Mouse (Mus musculus) E14TG2a.4 (cell line): ENCODE results near the gene Pnliprp2.

Experiments
- H3K27me3 ChIP-seq: 2 replicates; pipeline ENCODE4 v1.6.1; 2014; ENCODE audit warnings: low read length, control low read depth; ENCODE audit not compliant: insufficient read depth
- H3K36me3 ChIP-seq: 2 replicates; pipeline ENCODE4 v1.6.1; 2014; ENCODE audit warnings: low read length, control low read depth; ENCODE audit not compliant: insufficient read depth
- H3K4me1 ChIP-seq: replicated peaks from 2 replicates; pipeline ENCODE4 v1.6.1; 2014; ENCODE audit warnings: low read depth, low read length, control low read depth
- H3K4me3 ChIP-seq: replicated peaks from 2 replicates; pipeline ENCODE4 v1.5.1; 2014; ENCODE audit warnings: mild to moderate bottlenecking, low read length
- H3K9me3 ChIP-seq: 2 replicates; pipeline ENCODE4 v1.6.1; 2014; ENCODE audit warnings: low read length, control low read depth
- CTCF ChIP-seq: conservative IDR thresholded peaks from 2 replicates; pipeline ENCODE4 v1.5.1; 2014; ENCODE audit warnings: low read length
- NANOG ChIP-seq: IDR thresholded peaks from 2 replicates; pipeline ENCODE4 v1.6.1; 2014; ENCODE audit warnings: borderline replicate concordance, low read length, mixed read lengths
- POU5F1 ChIP-seq: IDR thresholded peaks from 2 replicates; pipeline ENCODE4 v1.6.1; 2014; ENCODE audit warnings: low read length, borderline replicate concordance

Pnliprp2 gene

DNA sequence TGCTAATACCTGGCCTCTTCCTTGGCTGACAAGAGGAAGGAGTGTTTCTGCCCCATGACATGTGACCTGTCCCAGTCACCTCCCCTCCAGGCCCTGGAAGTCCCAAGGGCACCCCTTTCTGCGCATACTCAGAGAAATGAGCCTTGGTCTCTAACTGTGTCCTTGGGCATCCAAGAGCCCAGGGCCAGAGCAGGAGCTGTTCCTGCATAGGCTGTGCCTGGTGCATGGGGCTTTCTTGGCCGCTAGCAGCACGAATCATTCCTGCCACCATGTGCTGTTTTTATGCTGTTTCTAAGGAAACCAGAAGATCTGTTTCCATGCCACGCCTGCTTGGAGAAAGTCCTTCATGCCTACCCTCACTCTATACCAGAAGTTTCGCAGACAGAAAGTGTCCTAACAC lies 51.0 kb downstream of the Pnliprp2 start:
- H3K36me3 ChIP-seq, result no peaks in the 10 kb centered on the region
- H3K4me1 ChIP-seq, result peaks cover 3% of the 10 kb centered on the region; the same call in 1 of the 2 replicates
- H3K4me3 ChIP-seq, result no peak overlapping the region
- TF ChIP-seq NANOG (no peak), CTCF (no peak)
- H3K9me3 ChIP-seq, result no peaks in the 10 kb centered on the region
- no peaks in the 10 kb centered on the region; the same call in 1 of the 2 replicates for H3K27me3 ChIP-seq

DNA sequence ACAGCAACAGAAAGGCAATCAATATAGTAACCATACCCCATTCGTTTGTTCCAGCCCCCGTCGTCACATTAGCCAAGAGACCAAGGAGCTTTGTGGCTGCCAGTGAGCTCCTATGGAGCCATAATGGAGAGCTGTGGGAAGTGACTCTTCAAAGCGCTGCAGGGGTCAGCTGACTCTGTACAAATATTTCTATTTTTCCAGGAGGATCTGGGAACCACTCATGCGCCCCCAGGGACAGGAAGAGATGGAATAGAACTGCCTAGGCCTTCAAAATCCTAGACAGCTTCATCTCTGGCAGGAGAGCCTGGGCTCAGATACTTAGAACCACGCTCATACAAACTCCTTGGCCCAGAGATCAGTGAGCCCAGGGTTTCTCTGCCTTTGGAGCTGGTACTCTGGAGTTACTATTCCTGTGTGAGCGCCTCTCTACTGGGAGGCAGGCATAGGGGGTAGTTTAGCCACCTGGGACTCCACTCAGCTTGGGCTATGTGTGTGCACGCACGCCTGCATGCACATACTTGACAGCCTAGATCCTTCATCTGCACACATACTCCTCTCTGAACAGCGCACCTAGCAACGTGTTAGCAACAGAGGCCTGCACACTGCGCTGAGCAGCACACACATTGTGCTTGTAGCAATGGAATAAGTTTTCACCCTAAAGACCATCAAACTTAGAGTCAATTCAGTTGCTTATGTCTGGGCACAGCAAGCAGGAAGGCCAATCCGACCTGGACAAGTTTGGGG lies 55.8 kb downstream of the Pnliprp2 start:
- no peaks in the 10 kb centered on the region for H3K9me3 ChIP-seq
- H3K4me3 ChIP-seq, result no peak overlapping the region
- TF ChIP-seq NANOG, result no peak
- TF ChIP-seq POU5F1, result no peak
- TF ChIP-seq CTCF, result no peak
- H3K36me3 ChIP-seq, result no peaks in the 10 kb centered on the region
- no peaks in the 10 kb centered on the region for H3K27me3 ChIP-seq
- peaks cover 19% of the 10 kb centered on the region for H3K4me1 ChIP-seq

DNA sequence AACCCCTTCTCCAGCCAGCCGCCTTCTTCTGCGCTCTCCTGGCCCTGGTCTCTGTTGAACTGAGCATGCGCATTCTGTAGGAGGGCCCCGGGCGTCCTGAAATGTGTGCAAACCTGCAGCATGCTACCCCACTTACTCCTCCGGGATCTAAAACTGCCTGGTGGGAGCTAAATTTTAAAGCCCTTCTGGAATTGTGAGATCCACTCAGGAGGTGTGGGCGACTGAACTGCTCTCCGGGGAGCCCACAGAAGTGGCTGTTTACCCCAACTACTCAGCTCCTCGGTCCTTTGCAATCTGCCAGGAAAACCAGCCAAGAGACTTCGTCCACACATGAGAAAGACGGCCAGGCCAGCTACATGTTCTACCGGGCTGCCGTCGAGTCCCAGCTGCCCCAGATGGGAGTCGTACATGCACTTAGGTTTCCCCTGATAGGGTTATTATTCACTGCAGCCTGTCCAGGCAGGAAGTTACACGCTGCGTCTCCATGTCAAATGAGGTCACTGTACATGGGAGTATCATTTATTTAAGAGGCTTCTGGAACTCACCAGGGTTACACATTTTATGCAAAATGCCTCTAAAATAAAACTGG lies 57.0 kb downstream of the Pnliprp2 start:
- TF ChIP-seq NANOG, result no peak
- TF ChIP-seq CTCF, result no peak
- no peak for TF ChIP-seq POU5F1
- peaks cover 19% of the 10 kb centered on the region for H3K4me1 ChIP-seq
- no peaks in the 10 kb centered on the region for H3K27me3 ChIP-seq
- no peaks in the 10 kb centered on the region for H3K36me3 ChIP-seq
- no peak overlapping the region for H3K4me3 ChIP-seq
- no peaks in the 10 kb centered on the region for H3K9me3 ChIP-seq

DNA sequence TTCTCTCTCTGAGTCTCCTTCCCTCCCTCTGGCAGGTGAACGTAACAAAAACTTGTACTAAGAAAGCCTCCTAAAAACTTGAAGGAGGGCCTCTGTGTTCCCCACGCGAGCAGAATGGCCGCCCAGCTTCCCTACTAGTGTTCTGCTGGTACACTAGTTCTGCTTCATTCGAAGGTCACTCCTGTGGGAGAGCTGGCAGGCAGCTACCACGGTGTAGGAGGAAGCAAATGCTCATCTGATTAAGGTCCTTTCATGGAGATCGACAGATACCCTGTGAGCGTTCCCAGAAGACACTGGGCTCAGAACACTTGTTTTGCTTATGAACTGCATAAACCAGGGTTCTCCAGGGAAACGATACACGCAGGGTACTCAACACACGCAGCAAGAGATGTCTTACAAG lies 57.9 kb downstream of the Pnliprp2 start:
- Histone ChIP-seq H3K36me3 (no peaks in the 10 kb centered on the region), H3K4me3 (no peak overlapping the region), H3K27me3 (no peaks in the 10 kb centered on the region), H3K4me1 (peaks cover 19% of the 10 kb centered on the region), H3K9me3 (no peaks in the 10 kb centered on the region)
- TF ChIP-seq POU5F1 (no peak), CTCF (no peak), NANOG (no peak)

DNA sequence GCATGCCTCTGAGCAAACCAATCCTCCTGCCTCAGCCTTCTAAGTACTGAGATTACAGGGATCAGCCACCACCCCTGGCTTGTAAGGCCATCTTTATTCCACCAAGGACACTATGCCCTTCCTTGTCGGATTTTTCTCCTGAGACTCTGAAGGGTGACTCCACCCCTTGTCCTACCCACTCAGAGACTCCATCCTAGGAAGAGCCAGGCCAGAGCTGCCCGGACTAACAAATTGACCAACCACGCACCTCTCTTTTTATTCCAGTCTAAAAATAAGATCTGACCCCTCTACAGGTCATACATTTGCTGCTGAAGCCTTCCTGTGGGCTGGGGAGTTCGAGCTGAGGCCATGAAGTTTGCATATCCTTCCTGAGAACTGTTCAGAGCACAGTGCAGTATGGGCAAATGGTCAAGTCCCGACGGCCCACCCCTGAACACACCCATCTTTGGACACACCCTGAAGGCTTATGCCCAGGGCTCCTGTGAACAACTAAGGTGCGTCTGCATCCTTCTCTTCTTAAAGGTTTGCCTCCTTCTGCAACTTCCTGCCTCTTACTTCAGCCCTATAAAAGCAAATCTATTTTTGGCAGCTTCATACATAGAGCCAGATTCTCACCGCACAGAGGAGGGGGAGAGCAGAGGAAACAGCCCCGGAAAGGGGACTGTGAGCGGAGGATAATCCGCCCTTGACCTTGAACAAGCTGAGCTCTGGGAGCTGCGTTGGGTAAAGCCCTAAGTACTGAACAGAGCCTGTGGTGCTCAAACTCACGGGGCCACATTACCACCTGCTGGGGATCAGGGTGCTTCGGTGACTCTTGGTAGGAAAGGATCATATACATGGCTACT lies 59.3 kb downstream of the Pnliprp2 start:
- TF ChIP-seq POU5F1 (no peak), CTCF (no peak), NANOG (no peak)
- H3K27me3 ChIP-seq, result no peaks in the 10 kb centered on the region
- H3K4me1 ChIP-seq, result peaks cover 19% of the 10 kb centered on the region
- no peak overlapping the region for H3K4me3 ChIP-seq
- H3K9me3 ChIP-seq, result no peaks in the 10 kb centered on the region
- no peaks in the 10 kb centered on the region for H3K36me3 ChIP-seq

DNA sequence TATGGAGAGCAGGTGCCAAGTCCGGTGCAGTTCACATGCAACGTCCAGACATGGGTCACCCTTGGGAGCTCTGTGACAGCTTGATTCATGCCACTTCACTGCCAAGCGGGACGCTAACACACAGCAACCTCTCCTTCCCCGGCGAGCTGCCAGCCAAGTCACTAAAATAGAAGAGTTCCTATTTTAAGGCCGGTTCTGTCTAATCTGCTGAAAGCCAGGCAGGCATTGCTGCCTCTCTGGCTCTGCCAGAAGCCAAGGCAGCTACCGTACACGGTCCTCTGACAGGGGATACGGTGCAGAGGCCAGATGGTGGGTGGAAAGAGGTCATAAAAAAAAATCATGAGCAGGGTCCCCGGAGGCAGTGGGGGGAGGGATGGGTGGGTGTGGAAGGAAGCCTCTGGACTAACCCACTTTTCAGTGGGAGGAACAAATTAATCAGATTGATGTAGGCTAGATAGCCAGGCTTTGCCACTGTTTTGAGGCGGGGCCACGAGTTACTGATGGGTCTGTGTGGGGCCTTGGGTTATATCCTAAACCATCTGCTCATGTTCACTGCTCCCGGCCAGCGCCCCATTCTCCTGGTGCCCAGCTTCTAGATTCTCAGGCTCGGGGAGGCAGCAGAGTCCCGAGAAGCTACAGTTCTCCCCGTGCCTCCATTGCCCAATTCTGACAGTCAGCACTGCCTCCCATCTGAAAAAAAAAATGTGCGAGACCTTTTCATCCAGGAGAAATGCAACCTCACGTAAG lies 63.1 kb downstream of the Pnliprp2 start:
- Histone ChIP-seq H3K4me3 (no peak overlapping the region), H3K36me3 (no peaks in the 10 kb centered on the region), H3K4me1 (peaks cover 13% of the 10 kb centered on the region), H3K9me3 (no peaks in the 10 kb centered on the region), H3K27me3 (no peaks in the 10 kb centered on the region)
- TF ChIP-seq CTCF (no peak), NANOG (no peak), POU5F1 (no peak)

DNA sequence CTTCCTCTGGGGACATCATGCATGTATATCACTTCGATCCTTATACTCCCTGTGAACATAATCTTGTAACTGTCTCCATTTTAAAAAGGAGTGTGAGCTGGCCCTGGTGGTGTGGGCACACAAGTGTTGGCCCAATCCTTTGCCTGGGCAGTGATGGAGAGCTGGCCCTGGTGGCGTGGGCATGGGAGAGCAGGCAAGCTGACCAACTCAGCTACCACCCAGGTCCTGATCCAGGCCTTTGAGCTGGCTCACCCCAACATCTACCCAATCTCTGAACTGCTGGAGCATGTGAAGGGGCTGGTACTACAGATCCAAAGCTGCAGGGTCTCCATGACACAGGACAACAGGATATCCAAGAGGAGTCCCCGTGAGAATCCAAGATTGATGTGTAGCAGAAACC lies 63.8 kb downstream of the Pnliprp2 start:
- no peaks in the 10 kb centered on the region for H3K27me3 ChIP-seq
- H3K36me3 ChIP-seq, result no peaks in the 10 kb centered on the region
- H3K4me1 ChIP-seq, result peaks cover 11% of the 10 kb centered on the region
- TF ChIP-seq POU5F1, result no peak
- no peak for TF ChIP-seq CTCF
- no peak for TF ChIP-seq NANOG
- H3K9me3 ChIP-seq, result no peaks in the 10 kb centered on the region
- H3K4me3 ChIP-seq, result no peak overlapping the region

DNA sequence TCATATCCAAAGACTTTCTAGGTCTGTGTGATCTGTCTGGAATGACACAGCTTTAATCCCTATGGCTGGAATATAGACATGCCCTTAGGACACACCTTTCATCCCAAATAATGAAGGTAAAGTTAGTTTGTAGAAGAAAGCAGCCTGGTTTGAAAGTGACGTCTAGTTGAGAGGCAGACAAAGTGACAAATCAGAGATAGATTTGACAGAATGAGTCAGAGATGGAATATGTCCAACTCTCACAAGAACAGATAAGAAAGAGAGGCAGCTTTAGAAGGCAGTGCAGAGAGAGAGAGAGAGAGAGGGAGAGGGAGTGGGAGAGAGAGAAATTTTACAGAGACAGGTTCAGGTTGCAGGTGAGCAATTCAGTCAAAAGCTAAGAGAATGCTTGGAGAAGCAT lies 64.8 kb downstream of the Pnliprp2 start:
- Histone ChIP-seq H3K36me3 (no peaks in the 10 kb centered on the region), H3K4me3 (no peak overlapping the region), H3K9me3 (no peaks in the 10 kb centered on the region), H3K4me1 (peaks cover under 1% of the 10 kb centered on the region), H3K27me3 (no peaks in the 10 kb centered on the region)
- TF ChIP-seq POU5F1, result no peak
- TF ChIP-seq CTCF, result no peak
- TF ChIP-seq NANOG, result no peak
